Mouse (Mus musculus): ENCODE data around the gene Lhx6. TPM values are rescaled to one million over a fixed set of nuclear protein-coding genes. Genes with fewer than 3 reads are reported as not detected.
"Not testable (repeated sequence)": the region's sequence is repeated elsewhere in the genome, so short reads cannot be mapped to it uniquely, and the experiment has no call there.

Lhx6 gene
- 1.6 and 2.0 TPM in 2 replicates for polyA plus RNA-seq (2015; fragmentation: Nextera tagmentation; extraction: Ambion mirVana)

DNA sequence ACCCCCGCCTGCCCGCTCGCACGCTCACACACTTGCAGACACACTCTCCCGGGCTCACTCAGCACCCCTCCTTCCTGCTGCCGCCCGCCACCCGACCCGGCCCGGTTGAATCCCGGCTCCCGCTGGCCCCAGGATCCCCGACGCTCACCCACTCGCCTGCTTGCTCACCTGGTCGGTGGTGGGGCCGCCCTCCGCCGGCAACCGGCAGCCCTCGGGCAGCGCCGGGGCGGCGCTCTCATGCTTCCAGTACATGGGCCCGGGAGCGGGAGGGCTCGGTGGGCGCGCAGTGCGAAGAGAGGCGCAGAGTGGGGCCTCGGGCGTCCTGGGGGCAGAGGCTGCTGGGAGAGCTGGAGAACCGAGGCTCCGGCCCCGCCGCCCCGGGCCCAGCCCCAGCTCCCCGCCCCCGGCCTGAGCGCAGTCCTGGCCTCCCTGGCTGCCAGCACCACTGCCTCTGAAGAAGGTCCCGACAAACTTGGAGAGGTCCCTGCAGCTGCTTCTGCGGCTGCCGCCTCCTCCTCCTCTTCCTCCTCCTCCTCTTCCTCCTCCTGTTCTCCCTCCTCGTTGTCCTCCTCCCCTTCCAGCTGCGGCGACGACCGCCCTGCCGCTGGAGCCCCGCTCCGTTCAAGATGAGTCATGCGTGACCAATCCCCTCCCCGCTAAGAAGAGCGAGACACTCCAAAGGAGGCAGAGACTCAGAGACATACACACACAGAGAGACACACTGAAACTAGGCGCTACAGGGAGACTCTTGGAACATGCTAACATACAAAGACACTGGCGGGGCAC is at the start of gene Lhx6:
TSS of gene Lhx6 (minus strand) at position 453 of the 786 bp plus-strand sequence.
- H3K4me1 ChIP-seq (replicated peaks): peaks cover 28% of the 10 kb centered on the region
- no peaks in the 10 kb centered on the region for H3K36me3 ChIP-seq
- H3K27ac ChIP-seq: no peak within 1 kb of the TSS
- peaks cover 86% of the 10 kb centered on the region for H3K27me3 ChIP-seq (replicated peaks)
- peak; percentile 48; the same call in 1 of the 2 replicates for ATAC-seq
- no peaks in the 10 kb centered on the region for H3K9me3 ChIP-seq
- WGBS: 1% methylated on average over 58 of the region's 58 CpGs
- peak within 1 kb of the TSS; percentile 32; the same call in 1 of the 2 replicates for H3K9ac ChIP-seq
- peak within 1 kb of the TSS; percentile 43 for H3K4me3 ChIP-seq (replicated peaks)
- peak within 1 kb of the TSS; percentile 82 for H3K4me2 ChIP-seq (replicated peaks)

GRCm38 (mm10) chr2:36152401-36152800 is 47.2 kb upstream of the Lhx6 start:
- not testable (repeated sequence) for H3K27ac ChIP-seq; H3K4me1 ChIP-seq (replicated peaks); H3K9ac ChIP-seq; H3K4me3 ChIP-seq (replicated peaks); H3K9me3 ChIP-seq; H3K36me3 ChIP-seq; ATAC-seq; H3K27me3 ChIP-seq (replicated peaks); H3K4me2 ChIP-seq (replicated peaks)
- 97% methylated on average over 4 of the region's 4 CpGs for WGBS

DNA sequence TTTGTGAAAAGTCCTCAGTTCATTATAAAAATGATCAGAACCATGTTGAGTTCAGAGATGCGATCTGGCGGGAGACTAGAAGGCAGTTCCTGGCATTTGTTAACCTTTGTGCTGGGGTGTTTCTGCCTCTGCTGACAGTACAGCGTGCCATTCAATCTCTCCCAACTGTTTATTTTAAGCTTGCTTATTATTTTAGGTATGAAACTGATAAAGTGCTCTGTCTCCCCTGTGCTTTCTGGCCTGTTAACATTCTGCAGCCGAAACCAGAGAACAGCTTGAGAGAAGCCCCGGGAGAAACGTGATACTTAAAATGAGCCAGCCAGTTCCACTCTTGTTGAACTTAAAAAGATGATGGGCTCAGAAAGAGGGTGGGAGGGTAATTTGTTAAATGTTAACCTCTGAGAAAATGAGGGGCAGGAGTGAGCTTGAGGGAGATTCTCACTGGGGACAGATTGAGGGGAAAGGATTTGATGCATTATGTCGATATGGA is 43.7 kb upstream of the Lhx6 start:
- Histone ChIP-seq H3K27ac (no peak overlapping the region), H3K27me3 (replicated peaks) (no peaks in the 10 kb centered on the region), H3K4me3 (replicated peaks) (no peak overlapping the region), H3K9me3 (no peaks in the 10 kb centered on the region), H3K4me1 (replicated peaks) (no peaks in the 10 kb centered on the region), H3K9ac (no peak overlapping the region), H3K4me2 (replicated peaks) (no peak overlapping the region), H3K36me3 (no peaks in the 10 kb centered on the region)
- WGBS: 57% methylated on average over 7 of the region's 7 CpGs
- no peak for ATAC-seq

DNA sequence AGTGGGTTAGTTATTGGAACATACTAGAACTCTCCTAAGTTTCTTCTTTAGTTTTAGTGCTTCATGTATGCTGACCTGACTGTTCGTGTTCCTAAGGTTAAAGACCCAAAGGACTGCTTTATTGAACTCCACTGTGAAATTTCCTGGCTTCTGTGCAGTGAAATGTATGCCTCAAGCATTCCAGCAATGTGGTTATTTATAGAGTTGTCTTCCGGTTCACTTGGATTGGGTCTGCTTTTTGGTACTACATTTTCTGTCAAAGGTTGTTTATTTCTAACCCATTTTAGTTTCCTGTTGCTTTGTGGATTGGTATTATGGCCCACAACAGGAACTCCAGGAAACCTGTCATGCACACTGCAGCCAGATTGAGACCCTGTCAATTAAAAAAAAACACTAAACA is 33.9 kb upstream of the Lhx6 start:
- no peak overlapping the region for H3K4me2 ChIP-seq (replicated peaks)
- no peak overlapping the region for H3K9ac ChIP-seq
- 33% methylated on average over 2 of the region's 2 CpGs for WGBS
- H3K27ac ChIP-seq: no peak overlapping the region
- no peaks in the 10 kb centered on the region for H3K27me3 ChIP-seq (replicated peaks)
- ATAC-seq: no peak
- no peaks in the 10 kb centered on the region for H3K36me3 ChIP-seq
- no peaks in the 10 kb centered on the region for H3K9me3 ChIP-seq
- H3K4me3 ChIP-seq (replicated peaks): no peak overlapping the region
- H3K4me1 ChIP-seq (replicated peaks): 0 out of 2 replicates have a peak, but pooled peaks cover 10% of the 10 kb centered on the region

DNA sequence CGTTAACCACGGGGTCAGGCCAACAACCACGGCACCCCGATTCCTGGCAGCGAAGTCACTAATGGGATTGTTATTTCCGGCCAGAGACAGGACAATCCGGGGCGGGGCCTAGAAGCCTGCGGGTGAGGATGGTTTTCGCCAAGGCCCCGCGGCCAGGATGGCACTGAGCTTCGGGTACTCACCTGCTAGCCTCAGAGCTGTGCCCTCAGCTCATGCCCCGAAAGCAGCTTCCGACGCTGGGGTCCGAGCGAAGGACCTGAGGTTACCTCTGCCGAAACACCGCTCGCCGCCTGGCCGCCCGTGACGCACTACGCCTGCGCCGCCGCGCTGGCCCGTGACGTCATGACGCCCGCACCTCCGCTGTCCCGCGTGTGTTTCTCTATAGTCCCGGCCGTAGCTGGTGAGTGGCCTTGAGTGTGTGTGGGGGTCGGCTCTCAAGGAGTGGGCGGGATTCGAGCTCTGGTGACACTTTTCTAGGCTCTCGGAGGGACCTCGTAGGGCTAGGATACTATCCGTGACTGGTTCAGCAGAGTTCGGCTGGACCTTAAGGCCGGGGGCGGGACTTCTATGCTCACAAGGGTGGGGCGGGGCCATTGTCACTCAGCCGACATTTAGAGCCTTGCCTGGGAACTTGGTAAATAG is 31.2 kb upstream of the Lhx6 start, which contains the start of the genes Mrrf and Rbm18:
TSS of gene Mrrf (plus strand) at position 90 of the 642 bp plus-strand sequence.
TSS of gene Rbm18 (minus strand) at position 474 of the 642 bp plus-strand sequence.
- peak within 1 kb of the TSS; percentile 84 for H3K27ac ChIP-seq
- H3K4me1 ChIP-seq (replicated peaks): 0 out of 2 replicates have a peak, but pooled peaks cover 10% of the 10 kb centered on the region
- peaks cover 12% of the 10 kb centered on the region; the same call in 1 of the 2 replicates for H3K36me3 ChIP-seq
- H3K4me3 ChIP-seq (replicated peaks): peak within 1 kb of the TSS; percentile 71
- WGBS: under 1% methylated on average over 50 of the region's 50 CpGs
- no peaks in the 10 kb centered on the region for H3K9me3 ChIP-seq
- H3K9ac ChIP-seq: peak within 1 kb of the TSS; percentile 73
- H3K4me2 ChIP-seq (replicated peaks): peak within 1 kb of the TSS; percentile 67
- peak; percentile 98 for ATAC-seq
- H3K27me3 ChIP-seq (replicated peaks): no peaks in the 10 kb centered on the region

DNA sequence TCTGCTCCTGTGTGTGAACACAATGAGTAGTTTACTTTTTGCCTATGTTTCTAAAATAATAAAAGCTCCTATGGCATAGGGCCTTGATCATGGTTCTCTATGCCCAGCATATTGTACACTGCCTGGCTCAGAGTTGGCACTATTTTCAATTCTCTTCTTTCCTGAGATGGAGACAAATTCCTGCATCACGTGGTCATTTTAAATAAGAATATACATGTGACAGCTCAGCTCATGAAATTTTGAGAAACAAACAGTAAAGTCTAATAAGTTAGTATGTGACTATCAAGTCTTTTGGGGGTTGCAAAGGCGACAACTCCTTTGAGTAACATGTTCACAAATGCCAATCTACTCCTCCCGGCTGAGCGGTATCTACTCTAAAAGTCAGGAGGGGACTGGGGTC is 30.7 kb upstream of the Lhx6 start:
- peak overlapping the region; percentile 71 for H3K4me3 ChIP-seq (replicated peaks)
- no peaks in the 10 kb centered on the region for H3K9me3 ChIP-seq
- peaks cover 12% of the 10 kb centered on the region; the same call in 1 of the 2 replicates for H3K36me3 ChIP-seq
- peak overlapping the region; percentile 73 for H3K9ac ChIP-seq
- 0 out of 2 replicates have a peak, but pooled peaks cover 10% of the 10 kb centered on the region for H3K4me1 ChIP-seq (replicated peaks)
- H3K27me3 ChIP-seq (replicated peaks): no peaks in the 10 kb centered on the region
- ATAC-seq: no peak
- H3K27ac ChIP-seq: peak overlapping the region; percentile 84
- WGBS: under 1% methylated on average over 4 of the region's 4 CpGs
- peak overlapping the region; percentile 67 for H3K4me2 ChIP-seq (replicated peaks)

- peaks cover 24% of the 10 kb centered on the region for H3K36me3 ChIP-seq
- no peak overlapping the region for H3K4me3 ChIP-seq (replicated peaks)
- H3K4me1 ChIP-seq (replicated peaks): 0 out of 2 replicates have a peak, but pooled peaks cover 4% of the 10 kb centered on the region
- no peak overlapping the region for H3K9ac ChIP-seq
- 78% methylated on average over 3 of the region's 3 CpGs for WGBS
- no peaks in the 10 kb centered on the region for H3K27me3 ChIP-seq (replicated peaks)
- H3K4me2 ChIP-seq (replicated peaks): no peak overlapping the region
- no peak overlapping the region for H3K27ac ChIP-seq
- no peaks in the 10 kb centered on the region for H3K9me3 ChIP-seq
- no peak for ATAC-seq
Measured at GRCm38 (mm10) chr2:36129051-36129450, 23.8 kb upstream of the Lhx6 start.

DNA sequence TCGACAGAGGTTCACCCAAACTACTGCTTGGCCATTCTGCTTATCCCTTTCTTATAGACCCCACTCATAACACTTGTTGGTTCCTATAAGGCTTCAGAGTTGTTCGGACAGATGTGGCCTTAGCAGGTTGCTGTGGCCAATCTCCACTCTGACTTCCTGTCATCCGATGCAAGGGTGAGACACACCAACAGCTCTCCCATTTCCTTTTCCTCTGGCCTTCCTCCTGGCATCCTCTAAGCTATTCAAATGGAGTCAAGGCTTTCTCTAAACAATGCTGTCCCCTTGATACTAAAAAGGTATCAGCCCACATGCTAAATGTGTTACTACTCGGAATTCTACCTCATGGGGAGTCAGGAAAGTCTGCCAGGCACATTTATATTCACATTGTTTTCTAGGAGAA is 22.8 kb upstream of the Lhx6 start:
- Histone ChIP-seq H3K36me3 (peaks cover 22% of the 10 kb centered on the region), H3K27me3 (replicated peaks) (no peaks in the 10 kb centered on the region), H3K9ac (no peak overlapping the region), H3K4me3 (replicated peaks) (no peak overlapping the region), H3K27ac (no peak overlapping the region), H3K4me2 (replicated peaks) (no peak overlapping the region), H3K9me3 (no peaks in the 10 kb centered on the region), H3K4me1 (replicated peaks) (0 out of 2 replicates have a peak, but pooled peaks cover 4% of the 10 kb centered on the region)
- WGBS: 66% methylated on average over 4 of the region's 4 CpGs
- ATAC-seq: no peak

DNA sequence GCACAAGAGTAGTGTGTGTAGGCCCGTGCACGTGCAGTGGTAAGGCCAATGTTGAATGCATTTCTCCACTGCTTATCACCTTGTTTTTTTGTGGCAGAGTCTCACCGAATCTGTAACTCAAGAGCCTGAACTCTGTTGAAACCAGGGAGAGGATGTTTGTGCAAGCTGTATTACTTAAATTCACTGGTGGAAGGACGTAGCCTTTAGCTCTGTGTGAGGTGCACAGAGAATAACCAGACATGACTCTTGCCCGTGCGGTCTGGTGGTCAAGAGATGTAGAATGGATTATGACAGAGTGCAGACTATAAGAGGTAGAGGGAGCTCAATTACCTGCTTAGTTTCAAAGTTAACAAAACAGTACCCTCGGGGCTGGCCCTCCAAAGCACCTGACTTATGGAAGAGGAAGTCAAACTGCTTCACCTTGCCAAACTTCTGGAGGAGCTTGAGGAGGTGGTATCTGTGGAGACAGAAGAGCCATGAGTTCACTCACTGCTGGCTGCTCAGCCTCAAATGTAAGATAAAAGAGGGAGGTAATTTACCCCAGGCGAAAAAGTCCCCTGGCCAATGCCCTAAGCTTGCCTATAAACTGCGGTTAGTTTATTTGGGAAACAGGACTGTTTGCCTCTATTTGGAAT is 21.7 kb upstream of the Lhx6 start:
- Histone ChIP-seq H3K4me1 (replicated peaks) (0 out of 2 replicates have a peak, but pooled peaks cover 4% of the 10 kb centered on the region), H3K4me3 (replicated peaks) (no peak overlapping the region), H3K9me3 (no peaks in the 10 kb centered on the region), H3K36me3 (peaks cover 22% of the 10 kb centered on the region), H3K9ac (no peak overlapping the region), H3K4me2 (replicated peaks) (no peak overlapping the region), H3K27ac (no peak overlapping the region), H3K27me3 (replicated peaks) (no peaks in the 10 kb centered on the region)
- no peak for ATAC-seq
- 82% methylated on average over 9 of the region's 9 CpGs for WGBS

DNA sequence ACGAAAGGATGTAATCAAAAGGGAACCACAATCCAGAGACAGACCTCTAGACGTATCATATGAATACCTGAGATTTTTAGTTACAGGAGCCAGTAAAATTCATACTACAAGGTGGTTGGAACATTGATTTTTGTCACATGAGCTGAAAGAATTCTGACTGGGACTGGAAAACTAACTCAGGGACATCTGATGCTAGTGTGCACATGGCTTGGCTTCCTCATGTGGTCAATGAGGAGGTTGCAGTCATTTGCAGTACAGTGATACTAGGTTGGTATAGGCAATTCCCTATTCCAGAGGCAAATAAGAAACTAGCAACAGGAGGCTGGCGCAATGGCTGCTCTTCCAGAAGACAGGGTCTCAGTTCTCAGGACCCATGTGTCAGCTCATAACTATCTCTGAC is 7.4 kb upstream of the Lhx6 start:
- WGBS: 74% methylated on average over 3 of the region's 3 CpGs

GRCm38 (mm10) chr2:36108615-36109014 is 3.4 kb upstream of the Lhx6 start:
- Histone ChIP-seq H3K36me3 (no peaks in the 10 kb centered on the region), H3K9ac (no peak overlapping the region), H3K4me2 (replicated peaks) (no peak overlapping the region), H3K27me3 (replicated peaks) (peaks cover 58% of the 10 kb centered on the region), H3K4me3 (replicated peaks) (no peak overlapping the region), H3K4me1 (replicated peaks) (peaks cover 14% of the 10 kb centered on the region; the same call in 1 of the 2 replicates), H3K9me3 (no peaks in the 10 kb centered on the region), H3K27ac (no peak overlapping the region)
- no peak for ATAC-seq
- WGBS: 10% methylated on average over 7 of the region's 7 CpGs

More for the DNA sequence above, 7.4 kb upstream of the Lhx6 start:
- H3K9ac ChIP-seq: no peak overlapping the region
- no peak overlapping the region for H3K4me2 ChIP-seq (replicated peaks)
- ATAC-seq: no peak
- H3K36me3 ChIP-seq: peaks cover 6% of the 10 kb centered on the region
- H3K9me3 ChIP-seq: no peaks in the 10 kb centered on the region
- no peaks in the 10 kb centered on the region for H3K4me1 ChIP-seq (replicated peaks)
- no peak overlapping the region for H3K27ac ChIP-seq
- peaks cover 24% of the 10 kb centered on the region for H3K27me3 ChIP-seq (replicated peaks)
- H3K4me3 ChIP-seq (replicated peaks): no peak overlapping the region
